Mouse (Mus musculus): ENCODE measurements around the gene Pknox1. TPM values are rescaled to one million over a fixed set of nuclear protein-coding genes. Genes with fewer than 3 reads are reported as not detected.

Gene Pknox1
- total and polyA plus RNA-seq, 2 experiments from 2014 or later = 18.5 to 30.6 TPM

- Histone ChIP-seq H3K36me3 (ENCODE audit: insufficient read depth) (peaks cover 8% of the 10 kb centered on the region), H3K27me3 (ENCODE audit: insufficient read depth, low read length) (no peaks in the 10 kb centered on the region), H3K4me2 (ENCODE audit: low read depth) (no peak overlapping the region), H3K4me3 (ENCODE audit: low read depth, low read length) (no peak overlapping the region), H3K9ac (no peak overlapping the region), H3K9me3 (ENCODE audit: low read length) (no peaks in the 10 kb centered on the region), H3K27ac (ENCODE audit: low read depth, low read length) (no peak overlapping the region), H3K4me1 (ENCODE audit: insufficient read depth) (no peaks in the 10 kb centered on the region)
- ATAC-seq (no peak), DNase-seq (no peak)
- no peak for TF ChIP-seq CTCF (IDR thresholded peaks at IDR 0.05; ENCODE audit: low read depth)
- WGBS = 91% methylated on average over 3 of the region's 3 CpGs
Observed at GRCm38 (mm10) chr17:31609895-31610294, 45.4 kb downstream of the Pknox1 start.

GRCm38 (mm10) chr17:31613086-31613755 lies 48.7 kb downstream of the Pknox1 start:
- H3K9ac ChIP-seq = no peak overlapping the region
- no peaks in the 10 kb centered on the region for H3K9me3 ChIP-seq (ENCODE audit: low read length)
- DNase-seq = no peak
- 76% methylated on average over 4 of the region's 4 CpGs for WGBS
- no peak for TF ChIP-seq CTCF (IDR thresholded peaks at IDR 0.05; ENCODE audit: low read depth)
- no peaks in the 10 kb centered on the region for H3K27me3 ChIP-seq (ENCODE audit: insufficient read depth, low read length)
- H3K4me2 ChIP-seq (ENCODE audit: low read depth) = no peak overlapping the region
- H3K27ac ChIP-seq (ENCODE audit: low read depth, low read length) = no peak overlapping the region
- no peaks in the 10 kb centered on the region for H3K36me3 ChIP-seq (ENCODE audit: insufficient read depth)
- no peaks in the 10 kb centered on the region for H3K4me1 ChIP-seq (ENCODE audit: insufficient read depth)
- ATAC-seq = no peak
- H3K4me3 ChIP-seq (ENCODE audit: low read depth, low read length) = no peak overlapping the region

GRCm38 (mm10) chr17:31623101-31623500 lies 58.6 kb downstream of the Pknox1 start:
- WGBS = 93% methylated on average over 4 of the region's 4 CpGs

DNA sequence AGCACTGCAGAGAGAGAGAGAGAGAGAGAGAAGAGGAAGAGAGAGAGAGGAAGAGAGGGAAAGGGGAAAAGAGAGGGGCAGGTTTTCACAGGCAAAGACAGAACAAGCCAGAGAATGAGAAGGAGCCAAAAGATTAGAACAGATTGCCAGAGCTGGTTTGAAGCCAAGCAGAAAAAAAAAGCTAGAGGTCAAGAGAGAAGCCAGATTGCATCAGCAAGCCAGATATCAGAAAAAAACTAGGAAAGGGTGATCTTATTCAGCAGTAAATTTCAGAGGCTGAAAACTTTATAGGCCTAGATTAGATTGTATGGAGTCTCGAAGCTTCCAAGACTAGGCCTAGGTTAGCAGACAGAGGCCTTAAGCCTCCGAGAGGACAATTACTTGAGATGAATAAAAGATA lies 63.4 kb downstream of the Pknox1 start:
- 94% methylated on average over 2 of the region's 2 CpGs for WGBS

More at GRCm38 (mm10) chr17:31623101-31623500, 58.6 kb downstream of the Pknox1 start:
- Histone ChIP-seq H3K27me3 (ENCODE audit: insufficient read depth, low read length) (no peaks in the 10 kb centered on the region), H3K4me2 (ENCODE audit: low read depth) (no peak overlapping the region), H3K27ac (ENCODE audit: low read depth, low read length) (no peak overlapping the region), H3K36me3 (ENCODE audit: insufficient read depth) (peaks cover 9% of the 10 kb centered on the region), H3K9me3 (ENCODE audit: low read length) (no peaks in the 10 kb centered on the region), H3K4me1 (ENCODE audit: insufficient read depth) (no peaks in the 10 kb centered on the region), H3K9ac (no peak overlapping the region), H3K4me3 (ENCODE audit: low read depth, low read length) (no peak overlapping the region)
- no peak for TF ChIP-seq CTCF (IDR thresholded peaks at IDR 0.05; ENCODE audit: low read depth)
- no peak for DNase-seq
- ATAC-seq = no peak

GRCm38 (mm10) chr17:31631081-31631800 lies 66.7 kb downstream of the Pknox1 start:
- Histone ChIP-seq H3K4me2 (ENCODE audit: low read depth) (no peak overlapping the region), H3K27me3 (ENCODE audit: insufficient read depth, low read length) (no peaks in the 10 kb centered on the region; the same call in 1 of the 2 replicates), H3K4me3 (ENCODE audit: low read depth, low read length) (no peak overlapping the region), H3K36me3 (ENCODE audit: insufficient read depth) (no peaks in the 10 kb centered on the region), H3K9me3 (ENCODE audit: low read length) (no peaks in the 10 kb centered on the region), H3K27ac (ENCODE audit: low read depth, low read length) (no peak overlapping the region), H3K9ac (no peak overlapping the region), H3K4me1 (ENCODE audit: insufficient read depth) (no peaks in the 10 kb centered on the region)
- 90% methylated on average over 10 of the region's 10 CpGs for WGBS
- DNase-seq (no peak), ATAC-seq (no peak)
- no peak for TF ChIP-seq CTCF (IDR thresholded peaks at IDR 0.05; ENCODE audit: low read depth)

More for the DNA sequence above, 63.4 kb downstream of the Pknox1 start:
- Histone ChIP-seq H3K4me3 (ENCODE audit: low read depth, low read length) (no peak overlapping the region), H3K9me3 (ENCODE audit: low read length) (no peaks in the 10 kb centered on the region), H3K9ac (no peak overlapping the region), H3K27ac (ENCODE audit: low read depth, low read length) (no peak overlapping the region), H3K4me1 (ENCODE audit: insufficient read depth) (no peaks in the 10 kb centered on the region), H3K4me2 (ENCODE audit: low read depth) (no peak overlapping the region), H3K27me3 (ENCODE audit: insufficient read depth, low read length) (no peaks in the 10 kb centered on the region), H3K36me3 (ENCODE audit: insufficient read depth) (peaks cover 9% of the 10 kb centered on the region)
- ATAC-seq = no peak
- TF ChIP-seq CTCF (IDR thresholded peaks at IDR 0.05; ENCODE audit: low read depth) = no peak
- no peak for DNase-seq

DNA sequence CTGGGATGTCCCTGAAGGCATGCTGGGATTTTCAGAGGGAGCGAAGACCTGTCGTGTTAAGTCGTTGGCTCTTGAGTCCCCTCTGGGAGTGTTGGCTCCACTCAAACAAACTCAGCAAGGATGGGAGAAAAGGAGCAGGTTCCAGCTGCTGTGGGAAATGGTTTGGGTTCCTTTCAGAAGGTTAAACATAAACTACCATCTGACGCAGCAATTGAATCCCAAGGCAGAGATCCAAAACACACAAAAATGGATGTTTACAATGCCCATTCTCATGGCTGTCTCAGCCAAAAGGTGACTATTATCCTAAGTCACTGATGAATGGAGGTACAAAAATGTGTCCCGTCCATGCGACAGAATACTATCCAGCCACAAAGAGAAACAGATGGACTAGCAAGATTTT lies 68.5 kb downstream of the Pknox1 start:
- Histone ChIP-seq H3K4me2 (ENCODE audit: low read depth) (no peak overlapping the region), H3K36me3 (ENCODE audit: insufficient read depth) (no peaks in the 10 kb centered on the region), H3K9me3 (ENCODE audit: low read length) (no peaks in the 10 kb centered on the region), H3K4me3 (ENCODE audit: low read depth, low read length) (no peak overlapping the region), H3K27me3 (ENCODE audit: insufficient read depth, low read length) (no peaks in the 10 kb centered on the region; the same call in 1 of the 2 replicates), H3K9ac (no peak overlapping the region), H3K27ac (ENCODE audit: low read depth, low read length) (peak overlapping the region; percentile 15; the same call in 1 of the 2 replicates), H3K4me1 (ENCODE audit: insufficient read depth) (peaks cover 2% of the 10 kb centered on the region)
- ATAC-seq (no peak), DNase-seq (no peak)
- 62% methylated on average over 6 of the region's 6 CpGs for WGBS
- no peak for TF ChIP-seq CTCF (IDR thresholded peaks at IDR 0.05; ENCODE audit: low read depth)

GRCm38 (mm10) chr17:31634896-31635295 lies 70.4 kb downstream of the Pknox1 start:
- TF ChIP-seq CTCF (IDR thresholded peaks at IDR 0.05; ENCODE audit: low read depth) = no peak
- DNase-seq = no peak
- H3K27me3 ChIP-seq (ENCODE audit: insufficient read depth, low read length) = no peaks in the 10 kb centered on the region; the same call in 1 of the 2 replicates
- H3K4me3 ChIP-seq (ENCODE audit: low read depth, low read length) = no peak overlapping the region
- H3K36me3 ChIP-seq (ENCODE audit: insufficient read depth) = no peaks in the 10 kb centered on the region
- ATAC-seq = no peak
- peaks cover 4% of the 10 kb centered on the region for H3K4me1 ChIP-seq (ENCODE audit: insufficient read depth)
- no peak overlapping the region for H3K4me2 ChIP-seq (ENCODE audit: low read depth)
- no peak overlapping the region for H3K9ac ChIP-seq
- 65% methylated on average over 5 of the region's 5 CpGs for WGBS
- H3K9me3 ChIP-seq (ENCODE audit: low read length) = no peaks in the 10 kb centered on the region
- H3K27ac ChIP-seq (ENCODE audit: low read depth, low read length) = no peak overlapping the region
